Mouse (Mus musculus): ENCODE measurements around the gene G430095P16Rik. TPM values are rescaled to one million over a fixed set of nuclear protein-coding genes. Genes with fewer than 3 reads are reported as not detected.

G430095P16Rik gene
- polyA plus RNA-seq, 1 experiment from 2014 or later, result 3.8 TPM

DNA sequence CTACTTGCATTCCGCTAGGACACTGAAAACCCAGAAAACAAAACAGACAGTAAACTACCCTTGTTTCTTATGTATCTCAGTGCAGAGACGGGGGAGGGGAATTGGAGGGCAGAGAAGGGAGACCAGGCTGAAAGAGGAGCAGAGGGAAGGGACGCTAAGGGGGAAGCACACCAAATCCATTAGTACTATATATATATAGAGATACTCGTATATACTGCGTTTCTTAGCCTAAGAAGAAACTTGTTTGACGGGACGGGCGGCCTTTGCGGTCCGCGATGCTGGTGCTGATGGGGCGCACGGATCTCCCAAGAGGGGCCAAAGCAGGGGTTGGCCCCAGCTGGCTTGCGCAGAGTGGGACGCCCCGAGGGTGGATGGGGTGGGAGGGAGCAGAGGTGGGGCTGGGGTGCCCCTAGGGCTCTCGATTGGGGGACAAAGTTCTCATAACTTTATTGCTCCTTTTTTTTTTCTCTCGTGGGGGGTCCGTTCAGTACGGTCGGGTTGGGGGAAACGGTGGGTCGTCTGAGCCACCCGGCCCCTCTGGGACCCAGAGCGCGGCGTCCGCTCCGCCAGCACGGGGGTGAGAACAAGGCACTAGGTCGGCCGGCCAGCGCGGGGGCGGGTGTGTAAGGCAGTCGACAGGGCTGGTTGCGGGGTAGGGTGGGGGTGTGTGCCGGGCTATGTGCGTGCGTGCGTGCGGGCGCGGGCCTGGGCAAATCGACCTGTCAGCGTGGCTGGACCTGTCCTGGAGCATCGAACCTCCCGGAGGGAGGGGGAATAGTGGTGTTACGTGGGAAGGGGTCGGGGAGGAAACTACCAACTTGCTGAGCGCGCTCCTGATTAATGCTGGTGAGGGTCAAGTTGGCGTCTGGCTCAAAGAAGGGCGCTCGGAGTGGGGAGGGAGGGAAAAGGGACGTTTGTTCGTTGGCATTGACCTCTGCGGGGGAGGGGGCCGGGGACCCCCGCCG lies 17.7 kb upstream of the G430095P16Rik start:
- Histone ChIP-seq H3K27me3 (peaks cover 40% of the 10 kb centered on the region), H3K4me1 (peaks cover 76% of the 10 kb centered on the region), H3K4me3 (peak overlapping the region; percentile 13), H3K9ac (no peak overlapping the region), H3K27ac (0 out of 2 replicates have a peak overlapping the region, but pooled peaks have one; percentile 27), H3K9me3 (no peaks in the 10 kb centered on the region), H3K4me2 (peak overlapping the region; percentile 37), H3K36me3 (peaks cover 17% of the 10 kb centered on the region)
- no peak for ATAC-seq (ENCODE audit: insufficient number of reproducible peaks, low FRiP score, low TSS enrichment, low read depth)
- 20% methylated on average over 53 of the region's 61 CpGs for WGBS

DNA sequence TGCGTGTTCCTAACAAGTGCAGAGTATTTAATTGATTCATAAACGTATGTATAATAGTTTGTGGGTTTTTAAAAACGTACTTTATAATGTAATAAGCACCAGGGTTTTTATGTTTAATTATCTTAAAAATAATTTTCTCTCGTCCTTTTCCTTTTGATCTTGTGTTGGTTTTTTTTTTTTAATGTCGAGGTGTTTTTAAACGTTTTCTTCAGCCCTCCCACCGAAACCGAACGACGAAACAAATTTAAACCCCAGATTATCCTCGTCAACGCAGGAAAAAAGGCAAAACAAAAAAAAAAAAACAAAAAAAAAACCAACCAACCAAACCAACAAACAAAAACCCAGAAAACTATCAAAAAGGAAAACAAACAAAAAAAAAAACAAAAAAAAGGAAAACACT lies 16.8 kb upstream of the G430095P16Rik start:
- WGBS, result 35% methylated on average over 12 of the region's 12 CpGs
- H3K9ac ChIP-seq, result no peak overlapping the region
- no peak overlapping the region for H3K27ac ChIP-seq
- peak overlapping the region; percentile 13; the same call in 1 of the 2 replicates for H3K4me3 ChIP-seq
- H3K27me3 ChIP-seq, result peaks cover 40% of the 10 kb centered on the region
- no peak overlapping the region for H3K4me2 ChIP-seq
- H3K36me3 ChIP-seq, result peaks cover 21% of the 10 kb centered on the region
- H3K9me3 ChIP-seq, result no peaks in the 10 kb centered on the region
- H3K4me1 ChIP-seq, result peaks cover 76% of the 10 kb centered on the region
- ATAC-seq (ENCODE audit: insufficient number of reproducible peaks, low FRiP score, low TSS enrichment, low read depth), result no peak

DNA sequence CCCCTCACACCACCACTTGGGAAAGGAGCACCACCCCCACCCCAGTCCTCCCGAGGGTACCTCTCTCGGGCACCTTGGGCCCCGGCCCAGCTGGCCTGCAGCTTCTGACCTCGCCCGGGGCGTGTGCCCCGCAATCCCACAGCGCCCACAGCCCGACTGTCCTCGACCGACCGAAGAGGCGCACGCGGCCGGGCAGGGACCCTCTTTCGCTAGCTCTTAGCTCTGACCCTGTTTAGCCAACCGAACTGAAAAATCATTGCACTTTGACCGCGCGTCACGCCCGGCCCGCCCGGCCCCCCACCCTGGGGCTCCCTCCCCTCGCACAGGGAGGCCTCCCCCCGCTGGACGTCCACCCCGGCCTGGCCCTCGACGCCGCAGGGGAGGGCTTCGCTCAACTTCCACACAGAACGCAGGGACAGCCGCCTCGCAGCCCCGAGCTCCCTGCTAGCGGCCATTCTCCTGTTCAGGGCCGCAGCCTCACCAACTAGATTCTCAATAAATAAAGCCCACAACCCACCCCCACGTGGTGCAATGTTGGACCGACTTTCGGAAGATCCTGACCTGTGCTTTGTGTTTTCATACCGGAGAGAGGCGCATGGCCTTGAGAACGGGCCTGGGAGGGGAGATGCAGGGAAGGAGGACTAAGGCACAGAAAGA lies 16.1 kb upstream of the G430095P16Rik start:
- peaks cover 40% of the 10 kb centered on the region for H3K27me3 ChIP-seq
- no peaks in the 10 kb centered on the region for H3K9me3 ChIP-seq
- H3K36me3 ChIP-seq, result peaks cover 29% of the 10 kb centered on the region

GRCm38 (mm10) chr8:84707267-84707883 lies 15.4 kb upstream of the G430095P16Rik start:
- H3K27me3 ChIP-seq, result peaks cover 39% of the 10 kb centered on the region
- H3K4me3 ChIP-seq, result peak overlapping the region; percentile 9; the same call in 1 of the 2 replicates
- H3K36me3 ChIP-seq, result peaks cover 29% of the 10 kb centered on the region
- no peak for ATAC-seq (ENCODE audit: insufficient number of reproducible peaks, low FRiP score, low TSS enrichment, low read depth)
- H3K9ac ChIP-seq, result no peak overlapping the region
- no peaks in the 10 kb centered on the region for H3K9me3 ChIP-seq
- peak overlapping the region; percentile 12; the same call in 1 of the 2 replicates for H3K27ac ChIP-seq
- 24% methylated on average over 22 of the region's 22 CpGs for WGBS
- H3K4me1 ChIP-seq, result peaks cover 79% of the 10 kb centered on the region
- H3K4me2 ChIP-seq, result peak overlapping the region; percentile 8; the same call in 1 of the 2 replicates

More for the DNA sequence above, 16.1 kb upstream of the G430095P16Rik start:
- peak overlapping the region; percentile 33; the same call in 1 of the 2 replicates for H3K27ac ChIP-seq
- WGBS, result 27% methylated on average over 42 of the region's 45 CpGs
- no peak overlapping the region for H3K9ac ChIP-seq
- H3K4me2 ChIP-seq, result 0 out of 2 replicates have a peak overlapping the region, but pooled peaks have one; percentile 8
- ATAC-seq (ENCODE audit: insufficient number of reproducible peaks, low FRiP score, low TSS enrichment, low read depth), result no peak
- peak overlapping the region; percentile 9; the same call in 1 of the 2 replicates for H3K4me3 ChIP-seq
- peaks cover 77% of the 10 kb centered on the region for H3K4me1 ChIP-seq

- peaks cover 29% of the 10 kb centered on the region for H3K36me3 ChIP-seq
- H3K4me3 ChIP-seq, result no peak overlapping the region
- no peak for ATAC-seq (ENCODE audit: insufficient number of reproducible peaks, low FRiP score, low TSS enrichment, low read depth)
- 38% methylated on average over 15 of the region's 15 CpGs for WGBS
- peak overlapping the region; percentile 12; the same call in 1 of the 2 replicates for H3K27ac ChIP-seq
- H3K4me1 ChIP-seq, result peaks cover 81% of the 10 kb centered on the region
- H3K9me3 ChIP-seq, result no peaks in the 10 kb centered on the region
- peak overlapping the region; percentile 15; the same call in 1 of the 2 replicates for H3K4me2 ChIP-seq
- peaks cover 32% of the 10 kb centered on the region for H3K27me3 ChIP-seq
- H3K9ac ChIP-seq, result no peak overlapping the region
Observed at GRCm38 (mm10) chr8:84708071-84708541, 14.7 kb upstream of the G430095P16Rik start.

DNA sequence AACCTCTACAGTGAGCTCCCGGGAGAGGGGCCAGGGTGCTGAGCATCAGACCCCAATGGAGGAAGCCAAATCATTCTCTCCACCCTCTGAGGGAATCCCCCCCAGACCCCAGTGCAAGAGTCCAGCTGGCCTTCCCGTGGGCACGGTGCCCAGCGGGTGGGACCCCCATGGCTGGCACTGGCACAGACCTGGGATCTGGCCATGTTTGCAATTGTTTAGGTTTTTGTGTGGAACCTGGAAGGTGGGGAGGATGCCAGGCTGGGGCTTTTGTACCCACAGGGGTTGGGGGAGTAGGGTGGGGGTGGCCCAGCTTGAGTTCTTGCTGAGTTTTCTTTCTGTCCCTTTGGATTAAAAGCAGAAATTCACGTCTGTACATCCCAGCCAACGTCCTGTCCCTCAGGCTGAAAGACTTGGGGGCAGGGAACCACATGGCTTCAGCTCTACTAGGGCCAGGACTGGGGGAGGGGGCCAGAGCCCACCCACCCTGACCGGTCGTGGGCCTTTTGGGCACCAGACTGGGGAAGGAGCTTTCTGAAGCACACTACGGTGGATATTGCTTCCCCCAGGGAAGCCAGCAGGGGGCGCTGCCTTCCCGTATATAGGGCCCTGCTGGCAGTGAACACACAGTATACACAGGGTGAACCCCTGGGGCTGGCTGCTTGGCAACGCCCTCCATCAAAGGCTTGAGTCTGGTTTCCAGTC lies 13.9 kb upstream of the G430095P16Rik start:
- 0 out of 2 replicates have a peak, but pooled peaks have one; percentile 20 for ATAC-seq (ENCODE audit: insufficient number of reproducible peaks, low FRiP score, low TSS enrichment, low read depth)
- H3K36me3 ChIP-seq, result peaks cover 31% of the 10 kb centered on the region
- no peak overlapping the region for H3K4me3 ChIP-seq
- peak overlapping the region; percentile 22 for H3K27ac ChIP-seq
- no peak overlapping the region for H3K4me2 ChIP-seq
- H3K9me3 ChIP-seq, result no peaks in the 10 kb centered on the region
- H3K4me1 ChIP-seq, result peaks cover 86% of the 10 kb centered on the region
- 21% methylated on average over 12 of the region's 12 CpGs for WGBS
- peaks cover 24% of the 10 kb centered on the region for H3K27me3 ChIP-seq
- no peak overlapping the region for H3K9ac ChIP-seq

DNA sequence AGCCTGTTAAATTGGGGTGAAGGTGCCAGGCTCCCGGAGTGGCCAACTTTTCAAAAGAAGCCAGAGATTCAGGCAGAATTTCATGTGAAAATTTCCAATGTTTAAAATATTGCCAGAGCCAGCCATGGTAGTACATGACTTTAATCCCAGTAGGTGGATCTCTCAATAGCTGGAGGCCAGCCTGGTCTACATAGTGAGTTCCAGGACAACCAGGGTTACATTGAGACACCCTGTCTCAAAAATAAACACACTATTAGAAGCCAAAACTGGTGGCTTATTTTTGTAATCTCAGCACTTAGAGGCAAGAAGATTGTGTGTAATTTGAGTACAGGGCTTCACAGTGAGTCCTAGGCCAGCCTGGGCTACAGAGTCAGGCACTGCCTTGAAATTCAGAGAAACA lies 12.9 kb upstream of the G430095P16Rik start:
- no peak for ATAC-seq (ENCODE audit: insufficient number of reproducible peaks, low FRiP score, low TSS enrichment, low read depth)
- Histone ChIP-seq H3K4me3 (no peak overlapping the region), H3K27me3 (peaks cover 19% of the 10 kb centered on the region), H3K27ac (peak overlapping the region; percentile 22), H3K4me2 (no peak overlapping the region), H3K9ac (no peak overlapping the region), H3K36me3 (peaks cover 29% of the 10 kb centered on the region), H3K9me3 (no peaks in the 10 kb centered on the region), H3K4me1 (peaks cover 88% of the 10 kb centered on the region)
- WGBS, result 86% methylated on average over 1 of the region's 1 CpGs

- ATAC-seq (ENCODE audit: insufficient number of reproducible peaks, low FRiP score, low TSS enrichment, low read depth), result no peak
- no peak overlapping the region for H3K4me2 ChIP-seq
Observed at GRCm38 (mm10) chr8:84711312-84711711, 11.5 kb upstream of the G430095P16Rik start.

GRCm38 (mm10) chr8:84711933-84712758 lies 10.7 kb upstream of the G430095P16Rik start:
- peaks cover 86% of the 10 kb centered on the region for H3K4me1 ChIP-seq
- no peaks in the 10 kb centered on the region for H3K9me3 ChIP-seq
- 10% methylated on average over 11 of the region's 11 CpGs for WGBS
- H3K4me3 ChIP-seq, result no peak overlapping the region
- peak overlapping the region; percentile 30 for H3K4me2 ChIP-seq
- peak overlapping the region; percentile 97 for H3K27ac ChIP-seq
- peaks cover 12% of the 10 kb centered on the region for H3K27me3 ChIP-seq
- H3K36me3 ChIP-seq, result peaks cover 42% of the 10 kb centered on the region
- H3K9ac ChIP-seq, result no peak overlapping the region
- ATAC-seq (ENCODE audit: insufficient number of reproducible peaks, low FRiP score, low TSS enrichment, low read depth), result peak; percentile 90

More at GRCm38 (mm10) chr8:84711312-84711711, 11.5 kb upstream of the G430095P16Rik start:
- H3K9me3 ChIP-seq, result no peaks in the 10 kb centered on the region
- peaks cover 87% of the 10 kb centered on the region for H3K4me1 ChIP-seq
- peaks cover 37% of the 10 kb centered on the region for H3K36me3 ChIP-seq
- WGBS, result 34% methylated on average over 3 of the region's 3 CpGs
- H3K4me3 ChIP-seq, result no peak overlapping the region
- no peak overlapping the region for H3K9ac ChIP-seq
- H3K27me3 ChIP-seq, result peaks cover 19% of the 10 kb centered on the region
- peak overlapping the region; percentile 97 for H3K27ac ChIP-seq

DNA sequence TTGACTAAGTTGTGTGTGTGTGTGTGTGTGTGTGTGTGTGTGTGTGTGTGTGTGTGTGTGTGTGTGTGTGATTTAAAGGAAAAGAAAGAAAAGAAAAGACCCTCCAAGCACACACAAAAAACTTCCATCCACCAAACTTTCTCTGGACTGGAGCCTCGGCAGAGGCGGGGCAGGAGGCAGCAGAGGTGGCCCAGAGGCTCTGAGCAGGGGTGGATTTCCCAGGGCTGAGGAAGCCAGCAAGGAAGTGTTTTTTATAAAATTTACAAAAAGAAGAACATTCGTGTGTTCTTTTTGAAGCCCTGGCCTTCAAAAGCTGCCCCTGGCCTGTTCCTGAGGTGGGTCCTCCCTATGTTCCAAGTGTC lies 10.1 kb upstream of the G430095P16Rik start:
- Histone ChIP-seq H3K4me2 (0 out of 2 replicates have a peak overlapping the region, but pooled peaks have one; percentile 7), H3K9ac (0 out of 2 replicates have a peak overlapping the region, but pooled peaks have one; percentile 2), H3K36me3 (peaks cover 42% of the 10 kb centered on the region), H3K9me3 (no peaks in the 10 kb centered on the region), H3K4me3 (no peak overlapping the region), H3K4me1 (peaks cover 86% of the 10 kb centered on the region), H3K27me3 (peaks cover 6% of the 10 kb centered on the region), H3K27ac (peak overlapping the region; percentile 97)
- WGBS, result 12% methylated on average over 3 of the region's 3 CpGs
- ATAC-seq (ENCODE audit: insufficient number of reproducible peaks, low FRiP score, low TSS enrichment, low read depth), result peak; percentile 72
